Mouse (Mus musculus): ENCODE measurements at regions not wholly inside any gene's neighbourhood (a gene's known extent, or its start where the extent isn't known, plus 50 kb on each side); places are given as distances from the start of the nearest gene placed in this dataset.

GRCm38 (mm10) chr9:116377706-116378105 is 202.5 kb upstream of the Tgfbr2 start:
- intact Hi-C loops (cut with DNase I): no loop called here
- no peak for DNase-seq (ENCODE audit: extremely low spot score in 1 of 2, low spot score in 2 of 2)

- intact Hi-C loops (cut with DNase I): no loop called here
These were observed 200.6 kb upstream of the Tgfbr2 start for GRCm38 (mm10) chr9:116375658-116376357.

GRCm38 (mm10) chr9:116374343-116374742 is 199.2 kb upstream of the Tgfbr2 start:
- no peak for DNase-seq (ENCODE audit: extremely low spot score in 1 of 2, low spot score in 2 of 2)

More at GRCm38 (mm10) chr9:116375658-116376357, 200.6 kb upstream of the Tgfbr2 start:
- peak; percentile 69 to 85 for DNase-seq (ENCODE audit: extremely low spot score in 1 of 2, low spot score in 2 of 2)

GRCm38 (mm10) chr9:116373396-116373795 is 198.2 kb upstream of the Tgfbr2 start:
- intact Hi-C loops (cut with DNase I): no loop called here
- no peak for DNase-seq (ENCODE audit: extremely low spot score in 1 of 2, low spot score in 2 of 2)

More at GRCm38 (mm10) chr9:116374343-116374742, 199.2 kb upstream of the Tgfbr2 start:
- intact Hi-C loops (cut with DNase I): no loop called here

- DNase-seq (ENCODE audit: extremely low spot score in 1 of 2, low spot score in 2 of 2): no peak
- intact Hi-C loops (cut with DNase I): no loop called here
These were observed 194.0 kb upstream of the Tgfbr2 start for GRCm38 (mm10) chr9:116369059-116369718.

GRCm38 (mm10) chr9:116366713-116367112 is 191.6 kb upstream of the Tgfbr2 start:
- intact Hi-C loops (cut with DNase I): no loop called here

GRCm38 (mm10) chr9:116366193-116366592 is 191.0 kb upstream of the Tgfbr2 start:
- intact Hi-C loops (cut with DNase I): no loop called here
- peak in 1 of 2 experiments; percentile 34 for DNase-seq (ENCODE audit: extremely low spot score in 1 of 2, low spot score in 2 of 2)

More at GRCm38 (mm10) chr9:116366713-116367112, 191.6 kb upstream of the Tgfbr2 start:
- no peak for DNase-seq (ENCODE audit: extremely low spot score in 1 of 2, low spot score in 2 of 2)

GRCm38 (mm10) chr9:116365701-116366100 is 190.5 kb upstream of the Tgfbr2 start:
- intact Hi-C loops (cut with DNase I): no loop called here
- DNase-seq (ENCODE audit: extremely low spot score in 1 of 2, low spot score in 2 of 2): no peak

GRCm38 (mm10) chr9:116365016-116365685 is 190.0 kb upstream of the Tgfbr2 start:
- intact Hi-C loops (cut with DNase I): no loop called here
- no peak for DNase-seq (ENCODE audit: extremely low spot score in 1 of 2, low spot score in 2 of 2)

- intact Hi-C loops (cut with DNase I): no loop called here
- no peak for DNase-seq (ENCODE audit: extremely low spot score in 1 of 2, low spot score in 2 of 2)
These were observed 185.9 kb upstream of the Tgfbr2 start for GRCm38 (mm10) chr9:116361092-116361491.

- no peak for DNase-seq (ENCODE audit: extremely low spot score in 1 of 2, low spot score in 2 of 2)
- intact Hi-C loops (cut with DNase I): no loop called here
These were observed 179.0 kb upstream of the Tgfbr2 start for GRCm38 (mm10) chr9:116354056-116354732.

GRCm38 (mm10) chr9:116352801-116353494 is 177.8 kb upstream of the Tgfbr2 start:
- DNase-seq (ENCODE audit: extremely low spot score in 1 of 2, low spot score in 2 of 2): peak in 1 of 2 experiments; percentile 33
- intact Hi-C loops (cut with DNase I): no loop called here

GRCm38 (mm10) chr9:116350804-116351547 is 175.8 kb upstream of the Tgfbr2 start:
- intact Hi-C loops (cut with DNase I): no loop called here
- peak in 1 of 2 experiments; percentile 56 for DNase-seq (ENCODE audit: extremely low spot score in 1 of 2, low spot score in 2 of 2)

- intact Hi-C loops (cut with DNase I): no loop called here
- no peak for DNase-seq (ENCODE audit: extremely low spot score in 1 of 2, low spot score in 2 of 2)
These were observed 171.9 kb upstream of the Tgfbr2 start for GRCm38 (mm10) chr9:116347021-116347420.

GRCm38 (mm10) chr9:116346495-116346894 is 171.3 kb upstream of the Tgfbr2 start:
- DNase-seq (ENCODE audit: extremely low spot score in 1 of 2, low spot score in 2 of 2): no peak
- intact Hi-C loops (cut with DNase I): no loop called here

GRCm38 (mm10) chr9:116343086-116343481 is 167.9 kb upstream of the Tgfbr2 start:
- intact Hi-C loops (cut with DNase I): loop anchor here (5.0 kb wide), 1 partner anchor 256 kb away; no protein-coding TSS in a partner anchor
- peak in 1 of 2 experiments; percentile 20 for DNase-seq (ENCODE audit: extremely low spot score in 1 of 2, low spot score in 2 of 2)

- intact Hi-C loops (cut with DNase I): loop anchor here (5.0 kb wide), 1 partner anchor 255 kb away; no protein-coding TSS in a partner anchor
- DNase-seq (ENCODE audit: extremely low spot score in 1 of 2, low spot score in 2 of 2): no peak
These were observed 167.4 kb upstream of the Tgfbr2 start for GRCm38 (mm10) chr9:116342446-116343085.

All from left cerebral cortex, postnatal 10 days (tissue).